Mouse (Mus musculus) cortical plate, adult 2 months (tissue): ENCODE measurements around the gene Gpsm2. TPM values are rescaled to one million over a fixed set of nuclear protein-coding genes. Genes with fewer than 3 reads are reported as not detected.

Experiments used
- H3K27ac ChIP-seq: fragments of 200-500 bp; 2 replicates; pipeline ENCODE4 v1.5.1; 2012; ENCODE audit warnings: low read length, control low read depth, inconsistent platforms; ENCODE audit not compliant: insufficient read depth
- H3K4me1 ChIP-seq: fragments of 200-500 bp; 2 replicates; pipeline ENCODE4 v1.6.1; 2011; ENCODE audit warnings: low read length; ENCODE audit not compliant: control insufficient read depth, insufficient read depth
- H3K4me3 ChIP-seq: fragments of 200-500 bp; 2 replicates; pipeline ENCODE4 v1.5.1; 2011; ENCODE audit warnings: mild to moderate bottlenecking, low read length, control low read depth; ENCODE audit not compliant: insufficient read depth
- CTCF ChIP-seq: fragments of 200-500 bp; IDR thresholded peaks from 2 replicates; pipeline ENCODE4 v1.5.1; 2011; ENCODE audit warnings: mild to moderate bottlenecking, control low read depth, low read length; ENCODE audit not compliant: insufficient read depth; ENCODE audit errors: extremely low read depth
- POLR2A ChIP-seq: fragments of 200-500 bp; IDR thresholded peaks from 2 replicates; pipeline ENCODE4 v1.6.1; 2011; ENCODE audit warnings: mild to moderate bottlenecking, low read length, control low read depth; ENCODE audit not compliant: insufficient read depth; ENCODE audit errors: extremely low read depth
- polyA plus RNA-seq: library from polyadenylated mRNA; depleted of rRNA; stranded (reverse); fragments of >200 nt; gene quantifications from 2 replicates; pipeline ENCODE4 v1.2.3, GENCODE M21; 2012; rRNA removed

Gpsm2 gene
- 9.2 and 9.8 TPM in 2 replicates for polyA plus RNA-seq

- TF ChIP-seq CTCF (no peak), POLR2A (peak; percentile 59; the same call in 1 of the 2 replicates)
- Histone ChIP-seq H3K4me3 (peak within 1 kb of the TSS; percentile 46), H3K4me1 (peaks cover 2% of the 10 kb centered on the region; the same call in 1 of the 2 replicates), H3K27ac (no peak within 1 kb of the TSS)
Measured at GRCm38 (mm10) chr3:108722036-108722872, at the start of gene Gpsm2. Gene Gpsm2, minus strand, starts transcription at chr3:108722309.

DNA sequence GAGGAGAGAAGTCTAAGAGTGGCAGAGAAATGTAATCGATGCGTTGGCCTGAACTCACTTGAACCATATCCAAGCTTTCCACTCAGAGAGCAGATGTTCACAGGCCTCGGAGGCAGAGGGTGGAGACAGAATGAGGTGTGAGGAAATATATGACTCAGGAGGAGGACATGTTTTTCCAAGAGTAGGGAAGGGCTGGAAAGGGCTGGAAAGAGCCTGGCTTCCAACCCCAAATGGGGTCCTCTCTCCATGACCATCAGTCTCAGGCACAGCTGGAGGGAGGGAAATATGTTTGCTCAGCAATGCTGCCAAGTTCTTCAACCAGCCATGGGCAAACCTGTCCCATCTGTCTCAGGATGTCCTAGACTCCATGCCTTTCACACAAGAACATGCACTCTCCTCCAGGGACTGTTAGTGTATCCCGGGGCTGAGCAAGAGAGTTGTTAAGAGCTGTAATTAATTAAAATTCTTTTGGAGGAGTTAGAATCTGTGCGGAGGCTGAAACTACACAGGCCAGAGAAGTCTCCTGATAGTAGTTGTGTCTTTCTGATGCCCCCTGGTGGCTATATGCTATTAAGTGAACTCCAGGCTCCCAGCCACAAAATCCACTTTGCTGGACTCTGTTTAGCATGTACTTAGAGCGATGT, 48.7 kb upstream of the Gpsm2 start:
- Histone ChIP-seq H3K27ac (no peak overlapping the region), H3K4me3 (no peak overlapping the region), H3K4me1 (no peaks in the 10 kb centered on the region; the same call in 1 of the 2 replicates)
- peak; percentile 49; the same call in 1 of the 2 replicates for TF ChIP-seq CTCF
- TF ChIP-seq POLR2A: no peak

GRCm38 (mm10) chr3:108769547-108769946, 47.4 kb upstream of the Gpsm2 start:
- no peak for TF ChIP-seq POLR2A
- TF ChIP-seq CTCF: no peak
- Histone ChIP-seq H3K27ac (no peak overlapping the region), H3K4me3 (no peak overlapping the region), H3K4me1 (no peaks in the 10 kb centered on the region; the same call in 1 of the 2 replicates)

- Histone ChIP-seq H3K4me1 (peaks cover 2% of the 10 kb centered on the region; the same call in 1 of the 2 replicates), H3K27ac (no peak overlapping the region), H3K4me3 (no peak overlapping the region)
- no peak for TF ChIP-seq CTCF
- no peak for TF ChIP-seq POLR2A
Measured at GRCm38 (mm10) chr3:108767416-108767815, 45.3 kb upstream of the Gpsm2 start.

DNA sequence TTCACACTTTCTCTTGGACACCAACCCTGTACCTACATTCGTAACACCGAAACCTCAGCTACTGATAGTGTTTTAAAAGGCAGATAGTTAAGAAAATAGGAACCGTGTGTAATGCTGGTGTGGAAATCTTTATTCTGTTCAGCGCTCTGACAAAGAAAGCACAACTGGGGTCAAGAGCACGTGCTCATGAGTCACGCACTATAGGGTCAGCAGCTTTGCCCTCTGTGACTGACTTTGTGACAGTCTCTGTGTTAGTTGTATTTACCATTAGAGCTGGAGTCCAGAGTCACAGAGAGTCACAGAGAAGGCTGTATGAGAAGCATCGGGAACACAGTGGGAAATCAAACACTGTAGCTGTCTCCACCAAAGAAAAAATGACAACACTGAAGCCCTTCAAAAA, 44.8 kb upstream of the Gpsm2 start:
- Histone ChIP-seq H3K4me3 (no peak overlapping the region), H3K27ac (no peak overlapping the region), H3K4me1 (peaks cover 2% of the 10 kb centered on the region; the same call in 1 of the 2 replicates)
- no peak for TF ChIP-seq CTCF

GRCm38 (mm10) chr3:108765476-108765875, 43.4 kb upstream of the Gpsm2 start:
- Histone ChIP-seq H3K4me1 (peaks cover 2% of the 10 kb centered on the region; the same call in 1 of the 2 replicates), H3K4me3 (no peak overlapping the region), H3K27ac (no peak overlapping the region)
- TF ChIP-seq POLR2A (no peak), CTCF (no peak)

DNA sequence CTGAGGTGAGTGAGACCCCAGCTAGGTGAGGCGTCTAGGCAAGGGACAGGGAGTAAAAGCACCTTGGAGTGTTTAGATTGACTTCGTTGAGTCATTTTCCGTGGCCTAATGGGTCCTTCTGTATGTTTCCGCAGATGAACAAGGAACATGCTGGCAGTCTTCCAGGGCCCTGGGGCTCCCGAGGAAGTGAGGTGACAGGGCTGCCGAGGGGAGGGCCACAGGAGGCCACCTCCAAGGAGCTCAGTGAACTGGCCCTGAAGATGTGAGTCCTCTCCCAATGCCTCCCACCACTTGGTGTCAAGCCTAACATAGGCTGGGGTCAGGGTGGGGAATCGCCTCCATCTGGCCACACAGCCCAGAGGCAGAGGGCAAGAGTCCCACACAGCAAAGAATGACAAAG, 42.9 kb upstream of the Gpsm2 start:
- H3K4me1 ChIP-seq: peaks cover 2% of the 10 kb centered on the region; the same call in 1 of the 2 replicates
- TF ChIP-seq CTCF: no peak
- TF ChIP-seq POLR2A: no peak
- H3K4me3 ChIP-seq: no peak overlapping the region
- H3K27ac ChIP-seq: no peak overlapping the region

DNA sequence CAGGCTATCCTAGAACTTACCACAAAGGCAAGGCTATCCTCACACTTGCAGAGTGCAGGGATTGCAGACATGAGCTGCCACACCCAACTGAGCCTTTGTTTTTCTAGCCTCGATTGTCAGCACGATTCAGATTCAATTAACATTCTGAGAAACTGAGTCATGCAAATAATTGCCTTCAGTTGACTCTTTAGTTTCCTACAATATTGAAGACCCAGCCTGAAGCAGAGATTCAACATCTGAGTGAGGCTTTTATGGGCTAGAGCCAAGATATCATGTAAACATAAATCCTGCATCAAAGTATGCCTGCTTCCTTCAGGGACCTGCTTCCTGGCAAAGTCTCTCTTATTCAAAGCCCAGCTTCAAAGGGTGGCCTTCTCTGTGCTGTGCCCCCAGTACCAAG, 41.6 kb upstream of the Gpsm2 start:
- TF ChIP-seq POLR2A (no peak), CTCF (no peak)
- no peak overlapping the region for H3K4me3 ChIP-seq
- no peak overlapping the region for H3K27ac ChIP-seq
- peaks cover 2% of the 10 kb centered on the region; the same call in 1 of the 2 replicates for H3K4me1 ChIP-seq

DNA sequence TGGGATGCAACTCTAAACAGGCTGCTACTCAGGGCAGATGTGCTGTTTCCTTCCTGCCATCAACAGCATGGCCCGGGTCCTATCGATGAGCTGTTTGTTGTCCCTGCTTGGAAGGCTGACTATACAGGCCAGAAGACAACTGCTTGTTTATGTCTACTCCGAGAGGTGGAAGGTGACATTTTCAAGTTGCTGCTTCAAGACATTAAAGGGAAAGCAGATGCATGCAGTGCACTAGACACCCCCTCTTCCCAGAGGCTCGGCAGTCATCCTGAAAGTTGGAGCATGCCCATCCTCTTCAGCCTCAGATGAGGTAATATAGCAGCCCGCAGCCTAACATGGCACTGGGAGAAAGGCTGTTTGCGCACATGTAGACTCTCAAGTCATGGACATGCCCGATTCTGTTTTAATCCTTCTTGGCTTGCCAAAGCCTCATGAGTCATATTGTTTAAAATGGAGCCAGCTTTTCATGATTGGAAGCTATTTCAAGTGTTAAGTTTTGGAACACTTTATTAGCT, 40.5 kb upstream of the Gpsm2 start:
- TF ChIP-seq CTCF: no peak
- TF ChIP-seq POLR2A: no peak
- no peak overlapping the region for H3K4me3 ChIP-seq
- no peak overlapping the region for H3K27ac ChIP-seq
- H3K4me1 ChIP-seq: peaks cover 2% of the 10 kb centered on the region; the same call in 1 of the 2 replicates
